Mouse (Mus musculus) cerebellum, adult 11-12 months (tissue): ENCODE measurements around the gene Arl2.
A peak's percentile ranks its signal among the peaks of the same experiment; 100 is the strongest.
"Not testable (repeated sequence)": the region's sequence is repeated elsewhere in the genome, so short reads cannot be mapped to it uniquely, and the experiment has no call there.

Experiments
- DNase-seq: peaks from one replicate; pipeline ENCODE4 v3.0.0; 2022

The Arl2 gene

GRCm38 (mm10) chr19:6141394-6141749 is at the start of gene Arl2:
Gene Arl2, minus strand, starts transcription at chr19:6141548.
- DNase-seq, result peak; percentile 86

DNA sequence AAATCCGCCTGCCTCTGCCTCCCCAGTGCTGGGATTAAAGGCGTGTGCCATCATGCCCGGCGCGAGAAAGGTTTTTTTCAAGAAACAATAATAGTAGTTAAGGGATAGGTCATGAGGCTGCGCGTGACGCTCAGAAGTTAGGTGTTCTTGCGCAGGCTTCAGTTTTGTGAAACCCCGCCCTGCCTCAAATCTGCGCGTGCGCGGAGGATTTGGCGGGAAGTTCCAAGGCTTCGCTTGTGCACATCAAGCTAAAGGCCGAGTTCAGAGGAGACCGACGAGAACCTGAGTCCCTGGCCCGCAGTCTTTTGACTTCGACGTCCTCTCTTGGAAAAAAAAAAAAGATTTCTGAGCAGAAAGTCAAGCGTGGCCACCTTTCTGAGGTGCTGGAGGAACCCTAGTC is 42.8 kb upstream of the Arl2 start, which contains the start of gene Majin:
Majin (plus strand) TSS at position 258 of the 400 bp plus-strand sequence.
- DNase-seq, result no peak

DNA sequence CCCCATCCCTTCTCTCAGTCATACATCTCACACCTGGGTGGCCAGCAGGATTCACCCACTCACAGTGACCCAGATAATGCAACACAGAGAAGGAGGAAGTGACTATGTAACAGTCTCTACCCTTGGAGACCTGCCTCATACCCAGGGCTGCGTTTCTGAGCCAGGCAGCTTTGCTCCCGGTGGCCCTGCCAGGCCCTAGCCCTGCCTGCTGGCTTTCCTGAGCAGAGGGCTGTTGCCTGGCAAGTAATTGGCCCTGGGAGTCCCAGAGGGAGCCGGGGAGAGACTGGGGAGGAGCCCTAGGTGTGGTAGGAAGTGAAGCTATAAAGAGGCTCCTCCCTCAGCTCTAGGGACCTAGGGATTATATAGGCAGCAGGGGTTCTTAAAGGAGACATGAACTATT is 41.2 kb upstream of the Arl2 start:
- peak; percentile 81 for DNase-seq

GRCm38 (mm10) chr19:6181629-6182028 is 40.3 kb upstream of the Arl2 start:
- DNase-seq, result no peak

DNA sequence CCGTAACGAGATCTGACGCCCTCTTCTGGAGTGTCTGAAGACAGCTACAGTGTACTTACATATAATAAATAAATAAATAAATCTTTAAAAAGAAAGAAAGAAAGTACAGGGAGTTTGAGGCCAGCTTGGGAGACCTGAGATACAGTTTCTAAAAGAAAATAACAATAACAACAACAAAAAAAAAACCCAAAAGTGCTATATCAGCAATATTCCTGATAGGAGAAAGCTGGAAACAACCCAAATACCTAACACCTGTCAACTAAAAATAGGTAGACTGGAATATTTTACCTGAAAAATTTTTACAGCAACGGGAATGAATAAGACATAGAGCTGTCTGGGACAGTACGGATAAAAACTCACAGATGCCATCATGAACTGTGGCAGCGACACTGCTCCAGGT is 37.4 kb upstream of the Arl2 start:
- DNase-seq, result no peak

- DNase-seq, result peak; percentile 41
Observed at GRCm38 (mm10) chr19:6174771-6175170, 33.4 kb upstream of the Arl2 start.

GRCm38 (mm10) chr19:6171215-6171614 is 29.9 kb upstream of the Arl2 start:
- no peak for DNase-seq

DNA sequence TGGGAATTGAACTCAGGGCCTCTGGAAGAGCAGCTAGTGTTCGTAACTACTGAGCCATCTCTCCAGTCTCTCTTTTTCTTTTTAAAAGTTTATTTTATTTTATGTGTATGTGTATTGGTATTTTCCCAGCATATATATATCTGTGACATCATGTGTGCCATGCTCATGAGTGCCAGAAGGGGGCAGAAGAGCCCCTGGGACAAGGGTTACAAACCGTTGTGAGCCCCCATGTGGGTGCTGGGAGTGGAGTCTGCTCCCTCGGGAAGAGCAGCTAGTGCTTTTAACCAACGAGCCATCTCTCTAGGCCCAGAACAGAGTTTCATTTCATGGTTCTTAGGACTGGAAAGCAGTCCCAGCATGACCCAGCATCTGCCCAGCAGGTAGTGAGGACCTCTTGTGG is 25.4 kb upstream of the Arl2 start:
- DNase-seq, result no peak

GRCm38 (mm10) chr19:6163872-6164547 is 22.7 kb upstream of the Arl2 start:
- no peak for DNase-seq

GRCm38 (mm10) chr19:6157220-6157619 is 15.9 kb upstream of the Arl2 start:
- no peak for DNase-seq

- no peak for DNase-seq
Observed at GRCm38 (mm10) chr19:6156372-6156771, 15.0 kb upstream of the Arl2 start.

DNA sequence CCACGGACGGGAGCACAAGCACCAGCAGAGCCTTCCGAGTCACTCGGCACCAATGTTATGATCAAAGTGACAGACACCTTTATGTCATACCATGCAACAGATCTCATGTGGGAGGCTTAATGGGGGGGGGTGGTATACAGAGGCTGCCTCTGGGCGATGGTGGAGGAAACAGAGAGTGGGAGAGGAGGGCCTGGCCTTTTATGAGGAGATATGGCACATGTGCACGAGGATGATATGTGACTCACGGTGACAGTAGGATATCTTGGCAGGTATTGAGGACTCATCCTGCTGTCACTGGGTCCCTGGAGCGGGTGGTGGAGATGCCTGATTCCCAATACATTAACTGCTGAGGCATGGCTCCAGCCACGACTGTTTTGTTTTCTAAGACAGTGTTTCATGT is 13.8 kb upstream of the Arl2 start:
- DNase-seq, result no peak

DNA sequence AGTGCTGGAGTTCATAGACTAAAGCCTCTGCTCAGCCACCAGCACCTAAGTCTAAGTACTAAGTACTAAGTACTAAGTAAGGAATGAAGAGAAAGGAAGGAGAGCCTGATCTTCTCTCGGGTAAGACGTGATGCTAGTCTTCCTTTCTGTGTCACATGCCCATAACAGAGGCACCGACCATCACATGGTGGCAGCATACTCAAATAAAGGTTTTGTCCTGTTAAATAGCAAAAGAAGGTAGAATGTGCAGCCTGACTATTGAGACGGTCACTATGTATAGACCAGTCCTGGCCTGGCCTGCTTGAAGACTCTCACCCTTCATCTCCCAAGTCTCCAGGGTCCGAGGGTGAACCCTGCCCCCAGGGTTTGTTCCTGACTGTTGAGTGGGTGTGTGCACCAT is 3.5 kb upstream of the Arl2 start:
- DNase-seq, result no peak

DNA sequence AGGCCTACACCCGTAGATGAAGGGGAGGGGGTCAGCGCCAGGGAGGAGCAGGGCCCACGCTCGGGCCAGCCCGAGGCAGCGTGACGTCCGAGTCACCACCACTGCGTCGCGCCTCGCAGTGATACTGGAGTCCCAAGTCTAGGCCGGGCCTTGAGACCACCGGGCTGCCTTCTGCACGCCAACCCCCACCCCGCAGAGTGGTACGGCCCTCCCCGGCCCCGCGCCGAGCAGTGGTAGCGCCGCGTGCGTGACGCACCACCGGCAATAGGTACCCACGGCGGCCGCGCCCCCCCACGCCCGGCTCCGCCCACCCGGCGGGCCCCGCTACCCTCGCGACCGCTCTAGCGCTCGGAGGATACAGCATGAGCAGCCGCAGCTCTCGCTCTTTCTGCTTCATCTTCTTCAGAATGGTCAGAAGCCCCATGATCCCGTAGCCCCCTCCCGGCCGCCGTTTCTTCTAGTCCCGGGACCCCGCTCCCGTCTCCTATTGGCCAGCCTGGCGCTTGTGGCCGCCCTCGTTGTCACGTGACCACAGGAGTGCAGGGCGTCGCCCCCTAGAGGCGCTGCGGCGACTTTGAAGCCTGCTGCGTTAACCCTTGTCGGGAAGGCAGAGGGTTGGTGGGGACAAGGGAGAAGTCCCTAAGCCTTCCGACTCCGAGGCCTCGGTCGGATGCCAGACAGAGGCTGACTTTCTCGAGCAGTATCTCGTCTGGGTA is 512 bp downstream of the Arl2 start, which contains the start of gene Batf2:
Batf2 (plus strand) TSS at position 306 of the 716 bp plus-strand sequence.
- peak; percentile 93 for DNase-seq

DNA sequence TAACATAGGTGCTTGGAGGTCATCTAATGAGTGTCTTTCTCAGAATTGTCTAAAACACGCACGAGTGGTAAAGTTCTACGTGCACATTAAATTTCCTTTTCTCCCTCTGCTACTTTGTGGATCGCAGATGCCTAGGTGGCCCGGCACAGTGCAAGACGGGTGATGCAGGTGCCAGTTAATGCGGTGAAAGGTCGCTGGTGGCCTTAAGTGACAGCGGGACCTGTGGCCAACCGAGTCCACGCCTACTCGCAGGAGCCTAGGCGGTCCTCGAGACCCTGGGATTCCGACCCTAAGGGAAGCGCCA is 1.0 kb downstream of the Arl2 start:
- DNase-seq, result no peak

DNA sequence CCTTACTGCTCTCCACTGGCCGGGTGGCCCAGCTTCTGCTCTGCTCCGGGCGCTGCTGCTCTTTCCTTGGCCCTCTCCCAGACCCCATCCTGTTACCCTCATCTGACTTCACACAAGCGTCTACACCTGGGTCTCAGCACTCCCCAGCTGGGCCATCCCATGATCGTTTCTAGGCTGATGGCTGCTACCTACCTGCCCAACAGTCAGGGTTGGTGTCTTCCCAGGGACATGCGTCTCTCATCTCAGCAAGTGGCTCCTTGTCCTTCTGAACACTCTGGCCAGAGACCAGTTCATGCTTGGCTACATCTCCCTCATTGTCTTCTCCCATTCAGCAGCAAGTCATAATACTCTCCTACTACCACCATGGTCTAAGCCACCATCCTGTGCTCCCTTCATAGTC is 1.6 kb downstream of the Arl2 start:
- peak; percentile 71 for DNase-seq

- no peak for DNase-seq
Observed at GRCm38 (mm10) chr19:6136397-6136796, 5.0 kb downstream of the Arl2 start.

DNA sequence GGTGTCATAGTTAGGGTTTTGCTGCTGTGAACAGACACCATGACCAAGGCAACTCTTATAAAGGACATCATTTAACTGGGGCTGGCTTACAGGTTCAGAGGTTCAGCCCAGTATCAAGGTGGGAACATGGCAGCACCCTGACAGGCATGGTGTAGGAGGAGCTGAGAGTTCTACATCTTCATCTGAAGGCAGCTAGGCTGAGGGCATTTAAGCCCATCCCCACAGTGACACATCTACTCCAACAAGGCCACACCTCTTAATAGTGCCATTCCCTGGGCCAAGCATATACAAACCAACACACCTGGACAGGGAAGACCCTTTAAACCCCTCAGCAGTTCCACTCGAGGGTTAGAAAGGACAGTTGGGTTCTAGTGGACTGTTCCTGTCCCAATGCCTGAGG is 8.2 kb downstream of the Arl2 start:
- DNase-seq, result not testable (repeated sequence)

DNA sequence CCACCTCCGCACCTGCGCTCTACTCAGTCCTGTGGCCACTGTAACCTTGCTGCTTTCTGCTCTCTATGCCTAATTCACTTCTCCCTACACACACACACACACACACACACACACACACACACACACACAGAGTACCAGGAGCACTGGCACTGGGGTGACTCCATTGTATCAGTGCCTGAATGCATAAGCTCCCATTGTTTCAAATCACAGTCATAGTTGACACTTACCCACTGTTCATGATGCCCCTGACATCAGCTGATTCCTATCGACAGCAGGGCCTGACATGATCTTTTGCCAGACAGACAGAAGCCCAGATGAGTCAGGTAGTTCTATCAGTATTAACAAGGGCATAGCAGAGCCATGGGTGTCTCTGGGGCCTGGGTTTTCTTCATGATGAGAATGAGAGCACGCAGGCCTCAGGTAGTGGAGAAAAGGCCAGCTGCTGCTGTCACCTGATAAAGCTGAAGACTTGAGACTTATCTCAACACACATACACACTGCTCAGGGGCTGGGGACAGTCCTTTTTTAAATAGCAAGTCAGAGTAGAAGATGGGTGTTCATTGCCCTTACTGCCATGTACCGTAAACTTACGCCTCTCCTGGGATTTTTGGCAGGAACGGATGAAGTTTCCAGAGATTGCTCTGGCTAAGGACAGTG is 9.0 kb downstream of the Arl2 start:
- DNase-seq, result no peak

DNA sequence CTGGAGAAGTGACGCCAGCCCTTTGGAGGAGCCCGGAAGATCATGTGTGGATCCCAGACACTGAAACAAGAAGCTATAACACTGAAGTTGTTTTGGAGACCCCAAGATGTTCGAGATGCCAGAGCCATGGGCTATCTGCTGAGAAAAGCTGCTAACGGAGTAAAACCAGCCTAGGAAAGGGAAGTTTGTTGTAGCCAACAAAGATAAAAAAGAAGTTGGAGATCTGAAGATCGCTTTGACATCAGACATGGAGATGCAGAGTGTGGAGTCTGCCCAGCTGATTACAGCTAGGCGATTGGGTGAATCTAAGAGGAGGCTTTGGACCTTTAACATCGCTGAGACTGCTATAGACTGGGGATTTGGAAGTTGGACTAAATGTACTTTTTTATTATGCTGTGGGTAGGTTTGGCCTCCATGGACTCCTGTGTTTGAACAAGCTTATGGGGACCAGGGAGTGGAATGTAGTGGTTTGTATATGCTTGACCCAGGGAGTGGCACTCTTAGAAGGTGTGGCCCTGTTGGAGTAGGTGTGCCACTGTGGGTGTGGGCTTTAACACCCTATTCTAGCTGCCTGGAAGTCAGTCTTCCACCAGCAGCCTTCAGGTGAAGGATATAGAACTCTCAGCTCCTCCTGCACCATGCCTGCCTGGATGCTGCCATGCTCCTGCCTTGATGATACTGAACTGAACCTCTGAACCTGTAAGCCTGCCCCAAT is 10.8 kb downstream of the Arl2 start:
- not testable (repeated sequence) for DNase-seq

- DNase-seq, result peak; percentile 98
Observed at GRCm38 (mm10) chr19:6127760-6128341, 13.5 kb downstream of the Arl2 start, which contains the start of gene Snx15. Gene Snx15, minus strand, starts transcription at chr19:6128304.

- no peak for DNase-seq
Observed at GRCm38 (mm10) chr19:6126789-6127580, 14.4 kb downstream of the Arl2 start.
